Mouse (Mus musculus): ENCODE results near the gene Cox5a.
A peak's percentile ranks its signal among the peaks of the same experiment; 100 is the strongest.

Cox5a gene

DNA sequence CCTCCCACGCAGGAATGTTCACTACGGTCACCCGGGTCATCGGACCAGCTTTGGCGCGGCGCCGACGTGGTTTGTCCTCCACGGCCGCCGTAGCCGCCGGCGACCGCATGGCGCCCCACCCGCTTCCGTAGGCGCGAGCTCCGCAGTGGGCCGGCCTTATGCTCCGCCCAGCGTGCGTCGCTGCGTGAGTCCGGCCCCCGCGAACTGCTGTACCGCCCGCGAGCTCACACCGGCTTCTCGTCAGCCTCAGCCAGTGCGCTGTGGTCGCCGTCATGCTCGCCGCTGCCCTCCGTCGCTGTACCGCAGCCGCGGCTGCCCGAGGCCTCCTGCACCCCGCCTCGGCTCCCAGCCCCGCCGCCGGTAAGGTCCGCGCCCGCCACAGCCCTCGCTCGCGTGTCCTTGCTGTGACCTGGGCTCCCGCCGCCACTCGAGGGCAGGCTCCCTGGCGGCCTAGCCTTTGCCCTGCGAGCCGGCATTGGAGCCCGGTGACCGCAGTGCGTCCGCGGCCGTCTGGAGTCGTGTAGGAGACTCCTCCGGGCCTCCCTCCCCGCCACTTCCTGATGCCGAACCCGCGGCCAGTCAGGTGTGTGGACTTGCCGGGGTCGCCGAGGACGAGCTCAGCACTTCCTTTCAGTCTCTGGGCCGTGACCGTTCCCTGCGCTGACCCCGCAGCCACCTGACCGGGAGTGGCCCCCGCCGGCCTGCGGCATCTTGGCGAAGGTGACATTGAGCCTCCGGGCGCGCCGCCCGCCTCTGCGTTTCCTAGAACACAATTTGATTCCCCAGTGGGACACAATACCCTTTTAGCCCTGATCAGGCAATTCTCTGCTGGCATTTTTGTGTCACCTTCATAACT is at the start of gene Cox5a:
Gene Cox5a (plus strand): TSS at position 219 of the 856 bp plus-strand sequence.
- peak; percentile 96 for DNase-seq (ENCODE audit: low spot score in 2 of 2)

GRCm38 (mm10) chr9:57485774-57486173 is 35.3 kb upstream of the Cox5a start:
- peak; percentile 88 to 94 for DNase-seq (ENCODE audit: low spot score in 2 of 2)

DNA sequence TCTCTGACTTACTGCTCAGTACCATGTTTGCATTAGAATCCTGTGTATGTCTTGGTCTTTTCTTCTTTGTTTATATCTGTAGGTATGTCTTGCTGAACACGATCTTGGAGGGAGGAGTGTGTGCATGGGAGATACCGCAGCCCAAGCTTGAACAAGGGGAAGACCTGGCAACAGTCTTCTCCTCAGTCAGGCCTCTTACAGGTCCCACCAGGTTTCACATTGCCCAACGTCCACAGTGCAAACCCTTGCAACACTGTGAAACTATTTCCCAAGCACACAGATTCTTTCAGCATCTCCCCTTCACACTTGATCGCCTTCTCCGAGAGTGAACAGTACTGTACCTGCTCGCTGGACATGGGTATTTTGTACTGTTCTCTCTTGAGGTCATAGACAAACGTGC is 33.3 kb upstream of the Cox5a start:
- DNase-seq (ENCODE audit: low spot score in 2 of 2): no peak

GRCm38 (mm10) chr9:57493532-57493931 is 27.5 kb upstream of the Cox5a start:
- DNase-seq (ENCODE audit: low spot score in 2 of 2): no peak

DNA sequence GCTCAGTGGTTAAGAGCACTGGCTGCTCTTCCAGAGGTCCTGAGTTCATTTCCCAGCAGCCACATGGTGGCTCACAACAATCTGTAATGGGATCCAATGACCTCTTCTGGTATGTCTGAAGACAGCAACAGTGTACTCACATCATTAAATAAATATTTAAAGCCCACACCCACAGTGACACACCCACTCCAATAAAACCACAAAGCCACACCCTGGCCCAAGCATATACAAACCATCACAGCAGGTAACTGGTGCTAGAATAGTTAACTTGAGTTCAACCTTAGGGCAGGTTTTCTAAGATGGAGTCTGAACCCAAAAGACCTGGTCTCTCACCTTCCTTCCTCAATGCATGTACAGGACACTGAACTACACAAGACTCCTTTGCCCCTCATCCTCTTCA is 26.1 kb upstream of the Cox5a start:
- DNase-seq (ENCODE audit: low spot score in 2 of 2): no peak

GRCm38 (mm10) chr9:57497236-57497635 is 23.8 kb upstream of the Cox5a start:
- DNase-seq (ENCODE audit: low spot score in 2 of 2): no peak

DNA sequence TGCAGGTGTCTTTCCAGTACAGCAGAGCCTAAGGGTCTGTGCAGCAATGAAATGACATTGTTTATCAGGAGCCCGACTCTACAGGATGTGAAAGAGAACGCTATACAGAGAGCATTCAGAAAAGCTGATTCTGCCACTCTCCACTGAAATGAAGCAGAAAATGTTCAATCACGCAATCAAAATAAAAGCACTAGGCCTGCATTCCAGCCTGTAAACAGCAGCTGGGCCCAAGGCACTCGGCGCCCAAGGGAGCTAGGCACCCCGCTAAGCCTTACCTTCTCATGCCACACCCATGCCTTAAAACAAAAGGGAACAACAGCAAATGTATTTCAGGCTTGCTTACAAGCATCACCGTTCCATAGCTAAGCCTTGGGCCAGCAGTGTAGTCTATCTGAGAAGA is 22.5 kb upstream of the Cox5a start:
- DNase-seq (ENCODE audit: low spot score in 2 of 2): no peak

DNA sequence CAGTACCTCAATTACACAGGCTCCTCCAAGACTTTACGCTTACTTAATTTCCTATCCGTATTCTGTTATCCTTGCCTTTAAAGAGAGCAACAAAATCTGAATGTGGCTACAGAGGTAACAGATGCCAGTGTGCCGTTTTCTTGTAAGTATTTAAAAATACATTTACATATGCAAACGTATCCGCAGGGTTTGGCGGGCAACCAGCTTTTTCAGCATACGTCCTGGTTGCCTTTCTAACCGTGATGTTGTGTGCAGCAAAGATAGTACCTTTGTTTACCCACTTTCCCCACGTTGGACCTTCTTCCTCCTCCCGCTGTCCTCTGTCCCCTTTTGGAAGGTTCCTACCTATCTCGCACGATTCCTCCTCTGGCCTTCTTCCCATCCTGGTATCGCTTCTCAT is 19.6 kb upstream of the Cox5a start:
- DNase-seq (ENCODE audit: low spot score in 2 of 2): peak; percentile 74 to 77

DNA sequence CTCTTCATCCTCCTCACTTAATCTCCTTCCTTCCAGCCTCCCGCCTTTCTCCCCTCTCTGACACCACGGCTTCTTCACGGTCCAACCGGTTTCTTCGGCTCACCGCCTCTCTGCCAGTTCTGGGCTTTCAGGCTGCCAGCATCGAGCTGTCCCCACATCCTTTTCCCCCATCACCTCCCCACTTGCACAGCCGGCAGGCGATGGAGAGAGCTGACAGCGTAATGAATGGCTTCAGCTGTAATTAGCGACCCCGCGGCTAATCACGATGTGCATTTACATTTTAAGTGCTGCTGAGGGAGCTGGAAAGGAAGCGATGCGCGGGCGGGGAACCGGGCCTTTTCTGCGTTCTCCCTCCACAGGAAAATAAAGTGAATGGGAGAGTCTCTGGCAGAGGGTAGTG is 19.2 kb upstream of the Cox5a start:
- peak; percentile 79 to 82 for DNase-seq (ENCODE audit: low spot score in 2 of 2)

GRCm38 (mm10) chr9:57502911-57503621 is 18.0 kb upstream of the Cox5a start:
- DNase-seq (ENCODE audit: low spot score in 2 of 2): peak in 1 of 2 experiments; percentile 36

- peak; percentile 67 to 68 for DNase-seq (ENCODE audit: low spot score in 2 of 2)
Measured at GRCm38 (mm10) chr9:57503622-57504380, 17.3 kb upstream of the Cox5a start, which contains the start of gene Rpp25. TSS of gene Rpp25 (plus strand) at chr9:57504026.

DNA sequence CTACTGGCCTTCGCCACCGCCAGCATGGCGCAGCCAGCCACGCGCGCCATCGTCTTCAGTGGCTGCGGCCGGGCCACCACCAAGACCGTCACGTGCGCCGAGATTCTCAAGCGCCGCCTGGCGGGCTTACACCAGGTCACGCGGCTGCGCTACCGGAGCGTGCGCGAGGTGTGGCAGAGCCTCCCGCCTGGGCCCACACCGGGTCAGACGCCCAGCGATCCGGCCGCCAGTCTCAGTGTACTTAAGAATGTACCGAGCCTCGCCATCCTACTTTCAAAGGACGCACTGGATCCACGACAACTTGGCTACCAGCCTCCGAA is 16.7 kb upstream of the Cox5a start:
- DNase-seq (ENCODE audit: low spot score in 2 of 2): peak; percentile 76 to 78

- no peak for DNase-seq (ENCODE audit: low spot score in 2 of 2)
Measured at GRCm38 (mm10) chr9:57504891-57505290, 16.2 kb upstream of the Cox5a start.

GRCm38 (mm10) chr9:57505700-57506099 is 15.4 kb upstream of the Cox5a start:
- peak; percentile 71 to 73 for DNase-seq (ENCODE audit: low spot score in 2 of 2)

- no peak for DNase-seq (ENCODE audit: low spot score in 2 of 2)
Measured at GRCm38 (mm10) chr9:57510577-57510976, 10.5 kb upstream of the Cox5a start.

DNA sequence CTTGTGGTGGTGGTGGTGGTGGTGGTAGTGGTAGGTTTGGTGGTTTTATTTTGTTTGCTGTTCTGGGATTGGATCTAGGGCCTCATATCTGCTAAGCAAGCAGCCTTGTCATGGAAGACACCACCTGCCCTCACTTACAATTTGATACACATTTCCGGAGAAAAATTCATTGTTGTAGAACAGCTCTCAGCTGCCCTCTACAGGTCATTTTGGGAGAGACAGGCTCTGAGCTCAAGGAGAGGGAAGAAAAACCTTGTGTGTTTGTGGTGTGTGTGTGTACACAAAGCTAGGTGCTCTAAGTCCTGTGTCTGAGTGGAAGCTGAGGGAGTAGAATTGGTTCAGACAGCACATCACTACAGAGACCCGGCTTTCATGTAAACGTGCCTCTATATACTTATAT is 4.0 kb upstream of the Cox5a start:
- peak in 1 of 2 experiments; percentile 74 for DNase-seq (ENCODE audit: low spot score in 2 of 2)

GRCm38 (mm10) chr9:57520375-57521055 is 559 bp upstream of the Cox5a start:
- DNase-seq (ENCODE audit: low spot score in 2 of 2): no peak

GRCm38 (mm10) chr9:57522114-57522860 is 1.2 kb downstream of the Cox5a start:
- DNase-seq (ENCODE audit: low spot score in 2 of 2): no peak

DNA sequence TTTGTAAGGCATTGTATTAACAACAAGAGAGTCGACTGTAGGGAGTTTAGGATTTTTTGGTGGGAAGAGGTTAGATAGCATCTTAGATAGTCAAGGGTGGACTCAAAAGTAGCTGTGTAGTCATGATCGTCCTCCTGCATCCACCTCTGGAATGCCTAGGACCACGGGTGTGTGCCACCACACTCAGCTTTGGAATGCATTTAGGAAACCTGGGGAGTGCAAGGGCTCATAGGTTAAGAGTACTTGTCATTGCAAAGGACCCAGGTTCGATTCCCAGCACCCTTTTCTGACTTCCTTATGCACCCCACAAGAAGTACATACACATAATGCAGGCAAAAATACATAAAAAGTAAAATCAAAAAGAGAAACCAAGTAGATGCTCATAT is 1.8 kb downstream of the Cox5a start:
- DNase-seq (ENCODE audit: low spot score in 2 of 2): no peak

DNA sequence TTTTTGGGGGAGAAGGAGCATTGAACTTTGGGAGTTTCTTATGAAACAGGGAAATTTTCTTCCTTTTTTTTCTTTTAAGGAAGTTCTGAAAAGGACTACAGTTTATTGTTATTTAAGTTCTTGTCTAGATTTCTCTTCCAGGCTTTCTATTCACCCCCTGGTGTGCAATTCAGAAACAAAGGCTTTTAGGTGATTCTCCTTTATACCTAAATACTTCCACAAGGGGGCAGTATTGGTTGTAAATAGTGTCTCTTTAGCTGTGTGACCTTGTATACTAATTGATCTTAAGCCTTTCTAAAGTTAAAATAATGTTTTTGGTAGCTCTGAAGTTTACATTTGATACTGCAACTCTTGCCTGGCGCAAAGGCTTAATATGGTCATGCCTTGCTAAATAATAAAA is 2.7 kb downstream of the Cox5a start:
- no peak for DNase-seq (ENCODE audit: low spot score in 2 of 2)

DNA sequence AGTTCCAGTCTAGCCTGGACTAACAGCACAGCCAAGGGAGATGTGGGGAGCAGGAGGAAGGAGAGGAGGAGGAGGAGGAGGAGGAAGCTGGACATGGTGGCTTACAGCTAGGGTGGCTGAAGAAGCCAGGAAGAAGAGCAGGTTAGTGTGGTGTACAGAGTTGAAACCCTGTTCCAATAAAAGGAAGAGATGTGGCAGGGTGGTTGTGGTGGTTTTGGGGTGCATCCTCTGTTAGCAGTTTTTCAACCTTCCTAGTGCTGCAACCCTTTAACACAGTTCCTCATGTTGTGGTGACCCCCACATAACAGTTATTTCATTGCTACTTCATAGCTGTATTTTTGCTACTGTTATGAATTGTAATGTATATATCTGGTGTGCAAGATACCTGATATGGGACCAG is 3.4 kb downstream of the Cox5a start:
- no peak for DNase-seq (ENCODE audit: low spot score in 2 of 2)

Data from right cerebral cortex, postnatal 10 days (tissue).